9 mouse cellular contexts compared by ENCODE assay signal in genomic region chr17:30539098-30539497, GRCm38 (mm10). TPM values are rescaled to one million over a fixed set of nuclear protein-coding genes. Genes with fewer than 3 reads are reported as not detected.
DNase-seq lines count a peak whose midpoint lies in the region; ATAC-seq and TF ChIP-seq lines count a peak whose summit lies in the region.
"Had no signal": no experiment of that assay in that cellular context is flagged by ENCODE, and none has a peak within 500 bp of the region (broad histone marks: within the 10 kb centered on the region; RNA-seq: fewer than 3 reads in every experiment).

No protein-coding gene starts in this region.

- TF ChIP-seq CTCF in gastrocnemius, adult 2 months (IDR thresholded peaks at IDR 0.05): peak; percentile 30

- no peaks in the 10 kb centered on the region for H3K9me3 ChIP-seq in hindbrain, embryonic 14.5 days (ENCODE audit: control insufficient read depth, low read length)
- no peaks in the 10 kb centered on the region for H3K9me3 ChIP-seq in hindbrain, embryonic 13.5 days
- H3K9me3 ChIP-seq: limb, embryonic 15.5 days had no signal

- intact Hi-C loops in gastrocnemius, adult 2 months (cut with DNase I): no loop called here

- peak; percentile 56 for DNase-seq in hindbrain, embryonic 14.5 days (ENCODE audit: low spot score)
- peak; percentile 66 for DNase-seq in cerebellum, adult 11-12 months
- peak; percentile 72 for DNase-seq in gastrocnemius, adult 2 months
- DNase-seq in layer of hippocampus, adult 18-20 months (ENCODE audit: low spot score in 2 of 2): peak; percentile 71 to 89
- peak; percentile 81 for DNase-seq in testis, postnatal 14 days (ENCODE audit: low spot score)
- no peak for DNase-seq in T-cell, adult 2 months (ENCODE audit: low spot score)

- H3K27ac ChIP-seq in hindbrain, embryonic 14.5 days: no peak overlapping the region
- H3K27ac ChIP-seq in hindbrain, embryonic 13.5 days: no peak overlapping the region
- H3K27ac ChIP-seq in gastrocnemius, adult 2 months: peak overlapping the region; percentile 56
- H3K27ac ChIP-seq: limb, embryonic 15.5 days had no signal

- H3K36me3 ChIP-seq in hindbrain, embryonic 14.5 days (replicated peaks; ENCODE audit: control insufficient read depth, insufficient read depth): no peaks in the 10 kb centered on the region
- H3K36me3 ChIP-seq in hindbrain, embryonic 13.5 days: no peaks in the 10 kb centered on the region
- H3K36me3 ChIP-seq: limb, embryonic 15.5 days had no signal

- WGBS in hindbrain, embryonic 14.5 days: 52% methylated on average over 8 of the region's 8 CpGs
- WGBS in hindbrain, embryonic 13.5 days: 56% methylated on average over 8 of the region's 8 CpGs

- ATAC-seq in hindbrain, embryonic 14.5 days (ENCODE audit: low FRiP score): no peak
- ATAC-seq in hindbrain, embryonic 13.5 days (ENCODE audit: low FRiP score): no peak
- ATAC-seq in erythroid progenitor cell, adult 5-6 weeks (replicated peaks; ENCODE audit: low FRiP score, poor library complexity, severe bottlenecking): no peak

- no peak overlapping the region for H3K4me3 ChIP-seq in hindbrain, embryonic 14.5 days (replicated peaks; ENCODE audit: low read length)
- H3K4me3 ChIP-seq in hindbrain, embryonic 13.5 days: no peak overlapping the region
- H3K4me3 ChIP-seq in gastrocnemius, adult 2 months: peak overlapping the region; percentile 44
- H3K4me3 ChIP-seq: limb, embryonic 15.5 days had no signal

- no peaks in the 10 kb centered on the region for H3K27me3 ChIP-seq in hindbrain, embryonic 14.5 days (ENCODE audit: control insufficient read depth, insufficient read depth, low read length)
- H3K27me3 ChIP-seq in hindbrain, embryonic 13.5 days: no peaks in the 10 kb centered on the region
- H3K27me3 ChIP-seq: limb, embryonic 15.5 days had no signal

- peaks cover 26% of the 10 kb centered on the region for H3K4me1 ChIP-seq in hindbrain, embryonic 14.5 days (replicated peaks; ENCODE audit: control insufficient read depth, insufficient read depth, low read length)
- peaks cover 38% of the 10 kb centered on the region for H3K4me1 ChIP-seq in hindbrain, embryonic 13.5 days (replicated peaks)

- H3K9ac ChIP-seq in hindbrain, embryonic 14.5 days: no peak overlapping the region
- H3K9ac ChIP-seq in hindbrain, embryonic 13.5 days: no peak overlapping the region
- H3K9ac ChIP-seq: limb, embryonic 15.5 days had no signal

- no peak overlapping the region for H3K4me2 ChIP-seq in hindbrain, embryonic 14.5 days (replicated peaks)
- no peak overlapping the region for H3K4me2 ChIP-seq in hindbrain, embryonic 13.5 days
- H3K4me2 ChIP-seq: limb, embryonic 15.5 days had no signal

RNA-seq across cellular contexts. Expression of gene Btbd9, which starts 37.2 kb away (rescaled TPM):
- 117 and 126 TPM in 2 replicates for polyA plus RNA-seq in hindbrain, embryonic 14.5 days (2014; fragmentation: Nextera tagmentation; extraction: Ambion mirVana)
- polyA plus RNA-seq in hindbrain, embryonic 13.5 days (2015; fragmentation: Nextera tagmentation; extraction: Ambion mirVana): 149 and 150 TPM in 2 replicates
- total RNA-seq in gastrocnemius, adult 2 months (2021): 10 to 100 TPM; 11.9 to 14.7 TPM
- total RNA-seq in layer of hippocampus, adult 18-20 months (2021): 100 to 1,000 TPM; 153 to 166 TPM
- 8.8 and 14.1 TPM in 2 replicates for total RNA-seq in erythroid progenitor cell, adult 5-6 weeks (2015; ENCODE audit: low replicate concordance)
- total RNA-seq in erythroid progenitor cell, adult 5-6 weeks (2017; ENCODE audit: low replicate concordance): 4.6 and 7.7 TPM in 2 replicates

Comparison
In these comparisons a context has a peak if more than half of its experiments do, and no peak if none do; other contexts are left out.
1. RNA of gene Btbd9, which starts 37.2 kb away (total RNA-seq): 153 to 166 TPM in layer of hippocampus, adult 18-20 months; 11.9 to 14.7 TPM in gastrocnemius, adult 2 months and 4.6 to 14.1 TPM in erythroid progenitor cell, adult 5-6 weeks; every median in the first group is over 4 times any median in the second.